Mouse (Mus musculus) mouse embryonic stem cell (cell line): ENCODE results near the gene Lnp1.
"Not testable (repeated sequence)": the region's sequence is repeated elsewhere in the genome, so short reads cannot be mapped to it uniquely, and the experiment has no call there.

ENCODE experiments used
- in situ Hi-C, 2 experiments: fragments of 300-500 bp; cut with MboI; formaldehyde crosslinking; loops; 1 replicate in 1 of 2; 3 replicates in 1 of 2; pipeline ENCODE4 v1.14.3; 2019 to 2020; ENCODE audit warnings: low sequenced_read_pairs in 2 of 2, low pct_unique_long_range_greater_than_20kb in 1 of 2, mixed read lengths in 1 of 2; ENCODE audit not compliant: unreplicated experiment in 1 of 2

The Lnp1 gene

DNA sequence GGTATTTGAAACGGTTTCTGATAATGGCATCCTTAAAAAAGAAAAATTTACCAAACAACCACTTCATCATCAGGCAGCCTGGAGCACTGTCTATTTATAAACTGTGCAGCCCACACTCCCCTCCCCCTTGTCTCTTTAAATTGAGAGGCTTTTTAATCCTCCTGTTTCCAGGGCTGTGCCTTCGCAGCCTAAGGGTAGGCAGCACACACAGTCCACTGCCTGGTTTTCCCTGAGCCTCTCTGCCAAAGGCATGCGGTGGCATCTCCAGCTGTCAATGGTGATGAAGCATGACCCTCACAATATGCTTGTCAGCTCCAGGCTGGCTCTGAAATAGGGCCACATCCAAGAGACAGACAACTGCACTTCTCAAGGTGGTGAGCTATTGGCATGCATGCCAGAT is at the start of gene Lnp1:
Gene Lnp1 (minus strand): TSS at position 39 of the 400 bp plus-strand sequence.
- in situ Hi-C loops: no loop called here

GRCm38 (mm10) chr16:56974646-56975045 is 46.8 kb upstream of the Lnp1 start:
- in situ Hi-C loops: no loop called here

DNA sequence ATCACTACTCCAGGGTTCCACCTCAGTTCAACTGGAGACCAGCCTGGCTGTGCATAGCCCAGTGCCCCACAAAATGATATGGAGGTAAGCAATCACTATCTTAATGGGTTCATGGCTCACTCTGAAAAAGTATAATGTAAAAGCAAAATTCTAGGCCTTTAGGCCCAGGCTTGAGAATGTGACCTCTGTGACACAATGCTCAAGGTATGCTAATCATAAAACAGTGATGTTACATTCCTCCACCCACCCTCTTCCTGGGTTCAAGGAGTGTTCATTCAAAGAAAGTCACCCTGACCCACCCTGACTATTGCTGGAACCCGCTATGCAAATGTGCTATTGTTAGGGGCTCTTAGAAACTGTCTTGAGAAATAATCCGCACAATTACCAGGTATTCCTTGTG is 30.4 kb upstream of the Lnp1 start:
- in situ Hi-C loops: not testable (repeated sequence)

- in situ Hi-C loops: no loop called here
Observed at GRCm38 (mm10) chr16:56949085-56949484, 21.2 kb upstream of the Lnp1 start.

DNA sequence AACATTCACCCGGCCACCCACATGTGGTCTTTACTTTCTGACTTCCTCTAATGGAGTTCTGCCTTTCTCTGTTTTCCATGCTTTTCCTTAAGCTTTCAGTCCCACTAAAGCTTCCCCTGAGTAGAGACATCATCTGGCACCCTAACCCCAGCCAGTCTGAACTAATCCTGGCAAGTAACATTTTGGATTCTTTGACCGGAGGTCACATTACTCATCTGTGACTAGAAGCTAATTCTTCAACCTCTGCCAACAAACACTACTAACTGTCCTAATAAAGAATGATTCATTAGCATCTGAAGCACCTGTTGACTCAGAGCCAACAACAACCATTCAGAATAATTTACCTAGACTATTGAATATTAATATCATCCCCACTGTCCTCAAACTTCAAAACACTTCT is 14.5 kb upstream of the Lnp1 start:
- in situ Hi-C loops: no loop called here

DNA sequence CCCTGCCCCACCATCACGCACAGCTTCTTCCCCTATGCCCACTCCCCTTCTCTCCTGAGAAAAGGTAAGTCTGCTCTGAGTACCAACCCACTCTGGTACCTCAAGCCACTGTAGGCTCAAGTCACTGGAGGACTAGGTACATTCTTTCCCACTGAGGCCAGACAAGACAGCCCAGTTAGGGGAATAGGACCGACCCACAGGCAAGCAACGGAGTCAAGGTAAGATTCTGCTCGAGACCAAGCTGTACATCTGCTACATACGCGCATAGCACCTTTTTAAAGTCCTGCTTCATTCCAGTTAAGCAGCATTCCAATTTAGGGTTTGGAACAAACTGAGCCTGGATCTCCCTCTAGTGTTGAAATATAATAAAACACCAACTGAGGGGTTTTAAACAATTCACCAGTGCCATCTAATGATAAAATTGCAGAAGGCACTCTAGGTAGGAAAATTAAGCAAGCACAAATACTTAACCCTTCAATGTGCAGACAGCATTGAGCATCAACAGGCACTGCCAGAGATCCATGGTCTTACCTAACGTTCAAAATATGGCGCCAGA is 7.7 kb downstream of the Lnp1 start:
- in situ Hi-C loops: loop anchor here in 1 of 2 experiments (5.0 to 25.0 kb wide), 2 partner anchors 148 to 408 kb away; no protein-coding TSS in a partner anchor

DNA sequence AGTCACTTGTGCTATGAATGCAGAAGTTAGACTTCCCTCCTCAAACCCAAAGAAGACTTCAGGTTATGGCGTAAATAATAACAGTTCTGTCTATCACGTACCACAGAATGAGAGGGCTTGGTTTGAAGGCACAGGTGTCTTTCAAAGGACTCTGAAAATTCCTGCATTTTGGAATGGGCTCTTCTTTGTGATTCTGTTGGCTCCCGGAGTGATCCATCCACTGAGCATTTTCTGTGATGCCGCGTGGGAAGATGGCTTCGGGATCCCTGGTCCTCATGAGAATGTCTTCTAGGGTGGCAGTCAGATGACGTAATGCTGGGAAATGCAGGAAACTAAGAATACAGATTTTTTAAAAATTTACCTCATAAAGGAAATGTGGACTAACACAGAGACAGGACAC is 10.6 kb downstream of the Lnp1 start:
- in situ Hi-C loops: loop anchor here (5.0 to 25.0 kb wide), 3 partner anchors 112 to 405 kb away; no protein-coding TSS in a partner anchor

GRCm38 (mm10) chr16:56908986-56909385 is 18.9 kb downstream of the Lnp1 start:
- in situ Hi-C loops: loop anchor here in 1 of 2 experiments (25.0 kb wide), 1 partner anchor 397 kb away; no protein-coding TSS in a partner anchor

DNA sequence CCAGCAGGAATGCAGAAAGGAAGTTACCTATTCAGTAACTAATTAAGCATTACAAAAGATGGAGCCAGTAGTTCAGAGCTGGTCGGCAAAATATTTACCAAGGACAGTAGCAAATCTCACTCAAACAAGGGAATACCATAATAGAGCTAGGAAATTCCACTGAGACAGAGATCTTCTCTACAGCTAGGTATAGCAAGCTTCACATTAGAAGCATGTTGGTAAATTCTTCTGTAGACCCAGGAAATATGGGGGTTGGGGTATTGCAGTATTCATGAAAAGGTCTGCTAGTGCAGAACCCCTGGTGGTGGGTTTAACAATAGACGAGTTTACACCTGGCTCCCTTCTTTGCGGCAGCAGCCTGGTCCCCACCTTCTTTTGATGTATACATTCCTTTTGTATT is 25.7 kb downstream of the Lnp1 start:
- in situ Hi-C loops: loop anchor here in 1 of 2 experiments (25.0 kb wide), 1 partner anchor 390 kb away; no protein-coding TSS in a partner anchor

GRCm38 (mm10) chr16:56891583-56891982 is 36.3 kb downstream of the Lnp1 start:
- in situ Hi-C loops: loop anchor here in 1 of 2 experiments (25.0 kb wide), 1 partner anchor 954 kb away; the partner anchor contains the start of gene Cep97

DNA sequence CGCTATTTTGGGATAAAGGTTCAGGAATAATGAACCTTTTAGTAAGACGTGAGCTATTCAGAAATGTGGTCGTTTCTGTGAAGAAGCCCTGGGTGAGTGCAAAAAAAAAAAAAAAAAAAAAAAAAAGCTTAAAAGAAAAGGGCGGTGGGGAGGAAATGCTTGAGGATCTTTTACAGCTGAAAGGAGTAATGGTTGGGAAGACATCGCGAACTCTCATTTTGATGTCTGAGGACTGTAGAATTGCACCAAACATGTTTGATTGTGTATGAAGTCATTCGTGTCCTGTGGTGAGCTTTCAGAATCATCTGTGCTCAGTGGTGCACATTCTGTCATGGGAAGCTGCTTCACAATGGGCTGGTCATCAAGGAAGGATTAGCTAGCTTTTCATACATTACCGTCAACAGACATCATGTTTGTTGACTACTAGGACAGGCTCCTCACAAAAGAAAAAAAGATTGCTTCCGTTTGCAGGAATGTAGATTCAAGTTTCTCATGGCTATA is 41.2 kb downstream of the Lnp1 start:
- in situ Hi-C loops: loop anchor here in 1 of 2 experiments (25.0 kb wide), 1 partner anchor 949 kb away; the partner anchor contains the start of gene Cep97

DNA sequence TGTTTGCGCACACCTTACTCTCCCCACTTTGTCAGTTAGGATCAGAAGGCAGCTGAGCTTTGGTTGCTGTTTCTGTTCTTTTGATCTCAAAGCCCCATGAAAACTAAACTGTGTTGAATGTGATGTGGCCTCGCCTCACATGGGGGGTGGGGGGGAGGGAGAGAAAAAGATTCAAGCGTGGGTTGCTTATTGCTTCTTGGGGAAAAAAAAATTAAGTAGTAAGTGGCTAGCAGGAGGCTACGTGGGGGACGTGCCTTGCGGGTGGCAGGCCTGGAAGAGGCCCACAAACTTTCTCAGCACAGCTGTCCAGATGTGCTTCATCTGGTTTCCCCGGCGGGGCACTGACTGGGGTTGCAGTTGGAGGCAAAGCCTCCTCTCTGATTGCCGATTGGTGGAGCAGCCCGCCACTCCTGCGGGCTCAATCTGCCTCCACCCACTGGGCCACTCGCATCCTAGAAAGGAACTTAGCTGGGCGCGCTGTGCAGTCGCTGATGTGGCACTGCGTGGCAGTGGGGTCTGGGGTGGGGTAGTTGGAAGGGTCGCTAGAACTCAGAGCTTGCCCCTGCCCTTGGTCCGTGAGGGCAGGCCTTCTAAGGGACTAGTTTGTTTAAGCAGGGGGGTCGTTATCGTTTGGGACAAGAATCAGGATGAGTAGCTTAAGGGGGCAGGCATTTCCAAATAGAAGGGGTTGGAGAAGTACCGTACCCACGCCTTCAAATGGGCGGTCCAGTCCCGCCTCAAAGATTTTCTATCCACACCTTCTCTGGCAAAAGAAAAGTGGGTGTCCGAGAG is 41.8 kb downstream of the Lnp1 start, which contains the start of gene Tmem45a:
Gene Tmem45a (minus strand): TSS at position 343 of the 792 bp plus-strand sequence.
- in situ Hi-C loops: loop anchor here in 1 of 2 experiments (25.0 kb wide), 1 partner anchor 949 kb away; the partner anchor contains the start of gene Cep97

DNA sequence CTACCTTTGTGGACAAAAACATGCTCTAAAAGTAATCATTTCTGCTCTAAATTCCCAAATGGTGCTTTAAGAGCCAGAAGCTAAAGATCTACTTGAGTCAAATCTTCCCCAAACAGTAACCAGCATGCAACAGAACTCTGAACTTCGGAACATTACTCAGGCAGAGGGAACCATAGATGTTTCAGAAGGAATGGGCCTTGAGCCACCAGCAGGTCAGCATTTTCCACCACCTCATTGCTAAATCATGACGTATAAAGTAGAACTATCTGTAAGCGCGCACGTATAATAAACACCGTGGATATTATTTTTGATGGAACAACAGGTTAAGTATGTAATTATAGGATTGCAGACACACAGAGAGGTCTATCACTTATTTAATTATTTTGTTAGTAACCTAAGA is 43.0 kb downstream of the Lnp1 start:
- in situ Hi-C loops: loop anchor here in 1 of 2 experiments (25.0 kb wide), 1 partner anchor 948 kb away; the partner anchor contains the start of gene Cep97

- in situ Hi-C loops: no loop called here
Observed at GRCm38 (mm10) chr16:56873410-56873809, 54.5 kb downstream of the Lnp1 start.

DNA sequence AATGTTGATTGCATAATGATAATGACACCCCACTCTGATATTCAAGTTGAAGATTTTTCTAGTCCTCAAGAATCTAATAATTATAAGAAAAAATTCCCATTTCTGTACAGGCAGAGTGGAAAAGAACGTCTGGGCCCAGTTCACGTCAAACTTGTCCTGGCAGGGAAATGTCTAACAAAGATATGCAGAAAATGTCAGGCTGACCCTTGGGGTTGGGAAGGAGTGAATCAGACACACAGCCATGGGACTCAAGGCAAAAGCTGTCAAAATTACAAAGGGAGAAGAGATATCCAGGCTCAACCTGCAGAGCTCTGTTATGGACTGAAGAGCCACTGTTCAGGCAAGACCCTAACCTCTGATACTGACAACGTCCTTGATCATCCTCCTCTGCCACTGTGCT is 57.4 kb downstream of the Lnp1 start:
- in situ Hi-C loops: no loop called here

DNA sequence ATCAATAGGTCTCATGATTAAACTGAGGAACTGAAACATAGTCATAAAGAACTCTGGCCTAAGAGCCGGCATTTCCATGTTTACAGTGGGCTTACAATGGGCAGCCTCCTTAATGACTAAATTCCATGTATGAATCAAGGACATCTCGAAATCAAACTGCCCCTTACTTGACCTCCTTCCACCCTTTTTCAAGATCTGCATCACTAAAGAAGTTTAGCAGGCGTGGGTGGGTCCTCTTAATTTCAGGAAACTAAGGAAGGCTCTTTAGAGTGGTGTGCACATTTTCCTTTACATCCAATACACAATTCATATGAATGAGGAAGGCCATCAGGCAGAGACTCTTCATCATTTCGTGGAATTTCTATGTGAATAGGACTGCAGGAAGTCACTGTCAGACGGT is 59.5 kb downstream of the Lnp1 start:
- in situ Hi-C loops: no loop called here

- in situ Hi-C loops: no loop called here
Observed at GRCm38 (mm10) chr16:56867591-56867990, 60.3 kb downstream of the Lnp1 start.
